Mouse (Mus musculus) limb, embryonic 13.5 days (tissue): Measurements from ENCODE around the gene Khdc3. TPM values are rescaled to one million over a fixed set of nuclear protein-coding genes. Genes with fewer than 3 reads are reported as not detected.

Experiments
- ATAC-seq: fragments of 200-750 bp; cut with Nextera tagmentation; 2 replicates; pipeline ENCODE4 v1.8.0; 2017; ENCODE audit warnings: low read depth, moderate number of reproducible peaks, moderate TSS enrichment; ENCODE audit not compliant: low FRiP score
- H3K27ac ChIP-seq: fragments of 300-500 bp; sonication (generic); 2 replicates; pipeline ENCODE4 v1.5.1; 2015; ENCODE audit warnings: inconsistent platforms, mild to moderate bottlenecking, moderate library complexity
- H3K27me3 ChIP-seq: fragments of 300-500 bp; sonication (generic); 2 replicates; pipeline ENCODE4 v1.6.1; 2015; ENCODE audit warnings: mild to moderate bottlenecking, inconsistent platforms
- H3K36me3 ChIP-seq: fragments of 300-500 bp; sonication (generic); 2 replicates; pipeline ENCODE4 v1.6.1; 2015; ENCODE audit warnings: inconsistent platforms, mild to moderate bottlenecking, moderate library complexity
- H3K4me1 ChIP-seq: fragments of 300-500 bp; sonication (generic); 2 replicates; pipeline ENCODE4 v1.6.1; 2015; ENCODE audit warnings: inconsistent platforms
- H3K4me2 ChIP-seq: fragments of 300-500 bp; sonication (generic); replicated peaks from 2 replicates; pipeline ENCODE4 v1.6.1; 2015; ENCODE audit warnings: inconsistent platforms, mild to moderate bottlenecking, moderate library complexity
- H3K4me3 ChIP-seq: fragments of 300-500 bp; sonication (generic); 2 replicates; pipeline ENCODE4 v1.5.1; 2015; ENCODE audit warnings: moderate library complexity, mild to moderate bottlenecking, inconsistent platforms
- H3K9ac ChIP-seq: fragments of 300-500 bp; sonication (generic); 2 replicates; pipeline ENCODE4 v1.6.1; 2015; ENCODE audit warnings: mild to moderate bottlenecking, inconsistent platforms
- H3K9me3 ChIP-seq: fragments of 300-500 bp; sonication (generic); 2 replicates; pipeline ENCODE4 v1.6.1; 2016; ENCODE audit warnings: inconsistent platforms
- WGBS: fragments of 180-500 bp; shearing (Covaris S2); methylation state at CpG from one replicate; pipeline ENCODE4 v1.1.7; 2015; 5-methylcytosine and 5-hydroxymethylcytosine counted together
- polyA plus RNA-seq: library from polyadenylated mRNA; unstranded; fragments of >200 nt; fragmentation: Nextera tagmentation; extraction: Ambion mirVana; gene quantifications from 2 replicates; pipeline ENCODE4 v1.2.1, GENCODE M21; 2015

The Khdc3 gene
- polyA plus RNA-seq, 1 experiment from 2014 or later: 0.22 TPM

- 81% methylated on average over 8 of the region's 8 CpGs for WGBS
Measured at GRCm38 (mm10) chr9:73082291-73083000, 19.2 kb upstream of the Khdc3 start.

GRCm38 (mm10) chr9:73083956-73084355 is 17.7 kb upstream of the Khdc3 start:
- H3K36me3 ChIP-seq: peaks cover 3% of the 10 kb centered on the region; the same call in 1 of the 2 replicates
- WGBS: 70% methylated on average over 6 of the region's 6 CpGs
- no peak overlapping the region for H3K4me2 ChIP-seq

More at GRCm38 (mm10) chr9:73082291-73083000, 19.2 kb upstream of the Khdc3 start:
- Histone ChIP-seq H3K27me3 (no peaks in the 10 kb centered on the region), H3K4me1 (no peaks in the 10 kb centered on the region), H3K4me2 (no peak overlapping the region), H3K9ac (no peak overlapping the region), H3K9me3 (no peaks in the 10 kb centered on the region), H3K27ac (no peak overlapping the region), H3K4me3 (no peak overlapping the region), H3K36me3 (peaks cover 3% of the 10 kb centered on the region; the same call in 1 of the 2 replicates)
- ATAC-seq: no peak

GRCm38 (mm10) chr9:73085845-73086244 is 15.8 kb upstream of the Khdc3 start:
- no peak overlapping the region for H3K27ac ChIP-seq
- no peak overlapping the region for H3K9ac ChIP-seq
- 84% methylated on average over 6 of the region's 6 CpGs for WGBS
- H3K4me3 ChIP-seq: no peak overlapping the region
- H3K4me1 ChIP-seq: no peaks in the 10 kb centered on the region
- ATAC-seq: no peak
- H3K9me3 ChIP-seq: no peaks in the 10 kb centered on the region
- H3K27me3 ChIP-seq: no peaks in the 10 kb centered on the region
- peaks cover 3% of the 10 kb centered on the region; the same call in 1 of the 2 replicates for H3K36me3 ChIP-seq
- no peak overlapping the region for H3K4me2 ChIP-seq

More at GRCm38 (mm10) chr9:73083956-73084355, 17.7 kb upstream of the Khdc3 start:
- no peaks in the 10 kb centered on the region for H3K4me1 ChIP-seq
- H3K9ac ChIP-seq: no peak overlapping the region
- H3K4me3 ChIP-seq: no peak overlapping the region
- H3K27ac ChIP-seq: no peak overlapping the region
- no peaks in the 10 kb centered on the region for H3K27me3 ChIP-seq
- ATAC-seq: no peak
- no peaks in the 10 kb centered on the region for H3K9me3 ChIP-seq

GRCm38 (mm10) chr9:73087121-73087520 is 14.5 kb upstream of the Khdc3 start:
- 57% methylated on average over 8 of the region's 8 CpGs for WGBS

GRCm38 (mm10) chr9:73087581-73087980 is 14.1 kb upstream of the Khdc3 start:
- no peak overlapping the region for H3K27ac ChIP-seq
- no peaks in the 10 kb centered on the region for H3K9me3 ChIP-seq
- no peaks in the 10 kb centered on the region for H3K27me3 ChIP-seq
- H3K4me2 ChIP-seq: no peak overlapping the region
- peaks cover 3% of the 10 kb centered on the region; the same call in 1 of the 2 replicates for H3K36me3 ChIP-seq
- no peak overlapping the region for H3K9ac ChIP-seq
- 75% methylated on average over 5 of the region's 5 CpGs for WGBS
- no peaks in the 10 kb centered on the region for H3K4me1 ChIP-seq
- no peak for ATAC-seq
- no peak overlapping the region for H3K4me3 ChIP-seq

More at GRCm38 (mm10) chr9:73087121-73087520, 14.5 kb upstream of the Khdc3 start:
- no peaks in the 10 kb centered on the region for H3K27me3 ChIP-seq
- H3K36me3 ChIP-seq: peaks cover 3% of the 10 kb centered on the region; the same call in 1 of the 2 replicates
- H3K27ac ChIP-seq: no peak overlapping the region
- no peak overlapping the region for H3K4me3 ChIP-seq
- no peak for ATAC-seq
- no peaks in the 10 kb centered on the region for H3K4me1 ChIP-seq
- no peak overlapping the region for H3K9ac ChIP-seq
- H3K4me2 ChIP-seq: no peak overlapping the region
- no peaks in the 10 kb centered on the region for H3K9me3 ChIP-seq

GRCm38 (mm10) chr9:73089222-73089920 is 12.3 kb upstream of the Khdc3 start:
- Histone ChIP-seq H3K4me3 (no peak overlapping the region), H3K36me3 (peaks cover 3% of the 10 kb centered on the region; the same call in 1 of the 2 replicates), H3K27me3 (no peaks in the 10 kb centered on the region), H3K9me3 (no peaks in the 10 kb centered on the region), H3K4me2 (no peak overlapping the region), H3K27ac (no peak overlapping the region), H3K9ac (no peak overlapping the region), H3K4me1 (no peaks in the 10 kb centered on the region)
- 68% methylated on average over 16 of the region's 16 CpGs for WGBS
- ATAC-seq: no peak

- Histone ChIP-seq H3K27ac (no peak overlapping the region), H3K9me3 (no peaks in the 10 kb centered on the region), H3K36me3 (peaks cover under 1% of the 10 kb centered on the region; the same call in 1 of the 2 replicates), H3K27me3 (no peaks in the 10 kb centered on the region; the same call in 1 of the 2 replicates), H3K4me2 (no peak overlapping the region), H3K4me3 (no peak overlapping the region), H3K9ac (no peak overlapping the region), H3K4me1 (no peaks in the 10 kb centered on the region)
- WGBS: 84% methylated on average over 10 of the region's 10 CpGs
- no peak for ATAC-seq
Measured at GRCm38 (mm10) chr9:73090121-73090520, 11.5 kb upstream of the Khdc3 start.

- H3K4me1 ChIP-seq: no peaks in the 10 kb centered on the region
- H3K27ac ChIP-seq: no peak overlapping the region
- no peak overlapping the region for H3K4me2 ChIP-seq
- H3K9ac ChIP-seq: no peak overlapping the region
- no peak for ATAC-seq
- WGBS: 0% methylated on average over 1 of the region's 1 CpGs
- no peaks in the 10 kb centered on the region for H3K36me3 ChIP-seq
- H3K9me3 ChIP-seq: no peaks in the 10 kb centered on the region
- no peak overlapping the region for H3K4me3 ChIP-seq
- H3K27me3 ChIP-seq: peaks cover 8% of the 10 kb centered on the region
Measured at GRCm38 (mm10) chr9:73091747-73092146, 9.9 kb upstream of the Khdc3 start.

GRCm38 (mm10) chr9:73094580-73094979 is 7.1 kb upstream of the Khdc3 start:
- no peak for ATAC-seq
- Histone ChIP-seq H3K27me3 (peaks cover 8% of the 10 kb centered on the region), H3K4me3 (no peak overlapping the region), H3K27ac (no peak overlapping the region), H3K9ac (no peak overlapping the region), H3K4me2 (no peak overlapping the region), H3K9me3 (no peaks in the 10 kb centered on the region), H3K36me3 (no peaks in the 10 kb centered on the region), H3K4me1 (no peaks in the 10 kb centered on the region)
- WGBS: 39% methylated on average over 17 of the region's 17 CpGs

- no peak overlapping the region for H3K4me2 ChIP-seq
- WGBS: 74% methylated on average over 2 of the region's 2 CpGs
- H3K27me3 ChIP-seq: peaks cover 19% of the 10 kb centered on the region
- no peak overlapping the region for H3K9ac ChIP-seq
- H3K4me1 ChIP-seq: no peaks in the 10 kb centered on the region
- no peak overlapping the region for H3K27ac ChIP-seq
- H3K4me3 ChIP-seq: no peak overlapping the region
- H3K36me3 ChIP-seq: no peaks in the 10 kb centered on the region
- no peaks in the 10 kb centered on the region for H3K9me3 ChIP-seq
- no peak for ATAC-seq
Measured at GRCm38 (mm10) chr9:73097898-73098297, 3.7 kb upstream of the Khdc3 start.

GRCm38 (mm10) chr9:73102181-73102580 is 545 bp downstream of the Khdc3 start, which contains the start of gene Gm20509:
Gm20509 (plus strand) TSS chr9:73102470.
- Histone ChIP-seq H3K27me3 (peaks cover 50% of the 10 kb centered on the region), H3K4me1 (peaks cover 8% of the 10 kb centered on the region), H3K27ac (no peak within 1 kb of the TSS), H3K9ac (peak within 1 kb of the TSS; percentile 68), H3K9me3 (no peaks in the 10 kb centered on the region), H3K4me2 (peak within 1 kb of the TSS; percentile 86), H3K36me3 (no peaks in the 10 kb centered on the region), H3K4me3 (peak within 1 kb of the TSS; percentile 48)
- no peak for ATAC-seq
- 94% methylated on average over 4 of the region's 4 CpGs for whole genome bisulfite sequencing

GRCm38 (mm10) chr9:73103159-73103879 is 1.7 kb downstream of the Khdc3 start:
- WGBS: 4% methylated on average over 60 of the region's 60 CpGs
- peak; percentile 48; the same call in 1 of the 2 replicates for ATAC-seq
- Histone ChIP-seq H3K9ac (peak overlapping the region; percentile 68), H3K36me3 (no peaks in the 10 kb centered on the region), H3K9me3 (no peaks in the 10 kb centered on the region), H3K4me2 (peak overlapping the region; percentile 86), H3K27ac (no peak overlapping the region), H3K27me3 (peaks cover 52% of the 10 kb centered on the region), H3K4me3 (peak overlapping the region; percentile 48), H3K4me1 (peaks cover 8% of the 10 kb centered on the region)
